Mouse (Mus musculus) forebrain, postnatal 0 days (tissue): ENCODE measurements around the gene Gm21985. TPM values are rescaled to one million over a fixed set of nuclear protein-coding genes. Genes with fewer than 3 reads are reported as not detected.

ENCODE experiments used
- ATAC-seq: fragments of 200-750 bp; cut with Nextera tagmentation; 2 replicates; pipeline ENCODE4 v1.8.0; 2017; ENCODE audit warnings: mild to moderate bottlenecking, moderate library complexity
- DNase-seq: peaks from one replicate; pipeline ENCODE4 v3.0.0-alpha.2; 2015
- H3K27ac ChIP-seq: fragments of 300-500 bp; sonication (generic); 2 replicates; pipeline ENCODE4 v1.5.1; 2014; ENCODE audit warnings: low read depth, mild to moderate bottlenecking, antibody characterized with exemption, low read length, moderate library complexity, mixed read lengths
- H3K27me3 ChIP-seq: fragments of 300-500 bp; sonication (generic); 2 replicates; pipeline ENCODE4 v1.6.1; 2014; ENCODE audit warnings: mild to moderate bottlenecking, low read length, mixed read lengths; ENCODE audit not compliant: insufficient read depth
- H3K36me3 ChIP-seq: fragments of 300-500 bp; sonication (generic); 2 replicates; pipeline ENCODE4 v1.6.1; 2014; ENCODE audit warnings: mild to moderate bottlenecking, moderate library complexity; ENCODE audit not compliant: insufficient read depth
- H3K4me1 ChIP-seq: fragments of 300-500 bp; sonication (generic); 2 replicates; pipeline ENCODE4 v1.6.1; 2014; ENCODE audit warnings: antibody characterized with exemption; ENCODE audit not compliant: insufficient read depth
- H3K4me2 ChIP-seq: fragments of 300-500 bp; sonication (generic); 2 replicates; pipeline ENCODE4 v1.6.1; 2014; ENCODE audit warnings: low read depth, mild to moderate bottlenecking, moderate library complexity
- H3K4me3 ChIP-seq: fragments of 300-500 bp; sonication (generic); 2 replicates; pipeline ENCODE4 v1.5.1; 2014; ENCODE audit warnings: low read depth, low read length, mixed read lengths
- H3K9ac ChIP-seq: fragments of 300-500 bp; sonication (generic); 2 replicates; pipeline ENCODE4 v1.6.1; 2014; ENCODE audit warnings: mild to moderate bottlenecking
- H3K9me3 ChIP-seq: fragments of 300-500 bp; sonication (generic); 2 replicates; pipeline ENCODE4 v1.6.1; 2016; ENCODE audit warnings: low read length
- CTCF ChIP-seq: sonication (generic); IDR thresholded peaks from 2 replicates; pipeline ENCODE4 v1.5.1; 2016; ENCODE audit warnings: antibody characterized with exemption, control low read depth, low read depth
- WGBS: fragments of 180-500 bp; shearing (Covaris S2); extraction: QIAGEN DNeasy Blood & Tissue Kit; methylation state at CpG from one replicate; pipeline ENCODE4 v1.1.7; 2014; 5-methylcytosine and 5-hydroxymethylcytosine counted together
- polyA plus RNA-seq: library from polyadenylated mRNA; unstranded; fragments of >200 nt; fragmentation: Nextera tagmentation; extraction: Ambion mirVana; gene quantifications from 2 replicates; pipeline ENCODE4 v1.2.1, GENCODE M21; 2015
- total RNA-seq: library from RNA; depleted of rRNA; stranded (reverse); fragments of >200 nt; gene quantifications from 2 replicates; pipeline ENCODE4 v1.2.3, GENCODE M21; 2014

The Gm21985 gene
- total and polyA plus RNA-seq, 2 experiments from 2014 or later: 1.9 TPM; not detected in 1

DNA sequence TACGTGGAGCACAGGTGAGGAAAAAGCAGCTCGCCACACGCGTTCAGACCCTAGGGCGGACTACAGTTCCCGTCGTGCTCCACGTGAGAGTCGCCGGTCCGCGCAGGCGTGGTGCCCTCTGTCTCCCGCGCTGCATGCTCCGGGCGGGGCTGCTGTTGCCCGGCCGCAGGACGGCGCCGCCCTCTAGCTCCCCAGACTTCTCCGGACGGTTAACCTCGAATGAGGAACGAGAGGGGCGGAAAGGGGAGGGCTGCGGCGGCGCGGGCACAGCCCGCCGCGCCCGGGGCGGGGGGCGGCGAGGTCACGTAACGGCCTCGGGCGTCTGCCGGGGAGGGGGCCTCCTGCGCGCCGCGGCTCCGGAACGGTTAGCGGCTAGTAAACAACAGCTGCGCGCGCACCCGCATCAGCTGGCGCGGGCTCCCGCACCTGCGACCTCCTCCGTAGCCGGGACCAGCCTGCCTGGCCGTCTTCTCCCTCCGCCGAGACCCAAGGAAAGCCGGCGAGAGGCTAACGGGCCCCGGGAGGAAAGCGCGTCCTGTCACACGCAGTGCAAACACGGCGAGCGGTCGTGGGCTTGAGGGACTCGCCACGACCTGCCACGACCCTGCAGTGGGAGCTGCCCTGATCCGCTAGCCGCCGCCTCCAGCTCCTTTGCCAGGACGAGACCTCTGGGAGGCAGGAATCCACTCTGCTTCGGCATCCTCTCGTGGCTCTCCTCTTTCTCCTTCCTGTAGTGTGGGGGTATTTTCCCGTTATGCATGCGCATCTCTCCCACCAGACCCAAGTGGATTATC, 469 bp upstream of the Gm21985 start, which contains the start of gene Slc12a6:
Gene Slc12a6 (plus strand): TSS at position 378 of the 794 bp plus-strand sequence.
- TF ChIP-seq CTCF: 0 out of 2 replicates have a peak, but pooled peaks have one; percentile 20
- under 1% methylated on average over 78 of the region's 85 CpGs for WGBS
- peak within 1 kb of the TSS; percentile 91 for H3K27ac ChIP-seq
- H3K9me3 ChIP-seq: no peaks in the 10 kb centered on the region
- ATAC-seq (peak; percentile 93), DNase-seq (peak; percentile 92)
- no peaks in the 10 kb centered on the region for H3K36me3 ChIP-seq
- no peaks in the 10 kb centered on the region for H3K27me3 ChIP-seq
- H3K9ac ChIP-seq: peak within 1 kb of the TSS; percentile 90
- peaks cover 41% of the 10 kb centered on the region for H3K4me1 ChIP-seq
- H3K4me3 ChIP-seq: peak within 1 kb of the TSS; percentile 86
- peak within 1 kb of the TSS; percentile 92 for H3K4me2 ChIP-seq

DNA sequence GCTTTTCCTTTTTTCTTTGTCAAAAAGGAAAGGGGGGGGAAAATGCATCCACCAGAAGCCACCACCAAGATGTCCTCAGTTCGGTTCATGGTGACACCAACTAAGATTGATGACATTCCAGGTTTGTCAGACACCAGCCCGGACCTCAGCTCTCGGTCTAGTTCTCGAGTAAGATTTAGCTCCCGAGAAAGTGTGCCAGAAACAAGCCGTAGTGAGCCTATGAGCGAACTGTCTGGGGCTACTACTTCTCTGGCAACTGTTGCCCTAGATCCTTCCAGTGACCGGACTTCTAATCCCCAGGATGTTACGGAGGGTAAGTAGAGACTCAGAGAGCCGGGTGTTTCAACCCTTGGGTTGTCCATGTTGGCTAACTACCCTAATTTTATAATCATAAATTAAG, 666 bp downstream of the Gm21985 start:
- Histone ChIP-seq H3K27ac (no peak overlapping the region; the same call in 1 of the 2 replicates), H3K9me3 (no peaks in the 10 kb centered on the region), H3K4me2 (peak overlapping the region; percentile 92), H3K9ac (peak overlapping the region; percentile 90), H3K36me3 (no peaks in the 10 kb centered on the region), H3K4me3 (peak overlapping the region; percentile 86), H3K4me1 (peaks cover 42% of the 10 kb centered on the region), H3K27me3 (no peaks in the 10 kb centered on the region)
- ATAC-seq: no peak
- DNase-seq: peak; percentile 7
- WGBS: 35% methylated on average over 10 of the region's 10 CpGs
- TF ChIP-seq CTCF: no peak

DNA sequence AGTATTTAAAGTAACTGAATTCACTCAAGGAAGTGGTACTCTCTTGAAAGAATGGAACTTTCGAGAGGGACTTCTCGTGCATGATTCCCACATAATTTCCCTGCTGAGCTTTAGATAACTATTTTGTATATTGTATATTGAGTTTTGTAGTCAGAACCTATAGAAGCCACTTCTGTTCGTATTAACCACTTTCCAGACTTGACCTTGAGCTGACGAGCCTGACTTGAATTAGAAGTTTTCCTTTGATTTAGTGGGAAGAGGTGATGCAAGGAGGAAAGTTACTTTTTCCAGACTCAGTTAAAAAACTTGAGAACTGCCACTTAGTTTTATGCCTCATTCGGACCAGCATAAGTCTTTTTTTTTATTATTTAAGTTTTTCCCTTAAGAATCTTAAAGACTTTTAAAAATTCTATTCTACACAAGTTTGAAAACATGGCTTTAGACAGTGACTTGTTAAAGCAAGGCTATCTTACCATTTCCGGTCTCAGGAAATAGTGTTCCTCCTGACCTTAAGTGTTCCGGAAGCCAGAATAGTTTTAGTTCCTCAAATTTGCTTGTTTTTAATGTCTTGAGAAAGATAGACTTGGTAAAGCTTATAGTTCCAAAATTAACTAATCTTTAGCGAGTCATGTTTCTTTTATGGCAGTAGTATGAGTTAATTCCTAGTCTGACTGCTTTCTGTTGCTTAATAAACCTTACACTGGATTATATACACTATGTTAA, 1.6 kb downstream of the Gm21985 start:
- DNase-seq (no peak), ATAC-seq (no peak)
- peaks cover 39% of the 10 kb centered on the region for H3K4me1 ChIP-seq
- no peaks in the 10 kb centered on the region for H3K27me3 ChIP-seq
- no peak overlapping the region for H3K9ac ChIP-seq
- H3K36me3 ChIP-seq: no peaks in the 10 kb centered on the region
- H3K9me3 ChIP-seq: no peaks in the 10 kb centered on the region
- WGBS: 78% methylated on average over 8 of the region's 8 CpGs
- H3K4me2 ChIP-seq: peak overlapping the region; percentile 92
- TF ChIP-seq CTCF: no peak
- no peak overlapping the region for H3K27ac ChIP-seq
- peak overlapping the region; percentile 86 for H3K4me3 ChIP-seq

DNA sequence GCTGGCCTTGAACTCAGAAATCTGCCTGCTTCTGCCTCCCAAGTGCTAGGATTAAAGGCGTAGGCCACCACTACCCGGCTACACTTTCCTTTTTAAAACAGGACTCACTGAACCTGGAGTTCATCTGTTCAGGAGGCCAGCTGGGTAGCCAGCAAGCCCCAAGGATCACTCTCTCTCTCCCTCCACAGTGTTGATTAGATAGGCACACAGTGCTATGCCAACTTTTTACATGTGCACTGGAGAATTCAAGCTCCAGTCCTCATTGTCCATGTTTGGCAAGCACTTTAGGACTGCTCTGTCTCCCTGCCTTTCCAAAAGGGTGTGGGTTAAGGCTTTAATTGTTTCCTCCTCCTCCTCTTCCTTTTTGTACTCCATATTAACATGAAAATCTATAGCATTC, 3.9 kb downstream of the Gm21985 start:
- ATAC-seq: no peak
- DNase-seq: no peak
- H3K4me3 ChIP-seq: no peak overlapping the region
- H3K27me3 ChIP-seq: no peaks in the 10 kb centered on the region
- no peak overlapping the region for H3K27ac ChIP-seq
- H3K4me2 ChIP-seq: no peak overlapping the region; the same call in 1 of the 2 replicates
- H3K9ac ChIP-seq: no peak overlapping the region
- H3K36me3 ChIP-seq: no peaks in the 10 kb centered on the region
- H3K9me3 ChIP-seq: no peaks in the 10 kb centered on the region
- H3K4me1 ChIP-seq: peaks cover 31% of the 10 kb centered on the region
- 86% methylated on average over 2 of the region's 2 CpGs for WGBS
- TF ChIP-seq CTCF: no peak

DNA sequence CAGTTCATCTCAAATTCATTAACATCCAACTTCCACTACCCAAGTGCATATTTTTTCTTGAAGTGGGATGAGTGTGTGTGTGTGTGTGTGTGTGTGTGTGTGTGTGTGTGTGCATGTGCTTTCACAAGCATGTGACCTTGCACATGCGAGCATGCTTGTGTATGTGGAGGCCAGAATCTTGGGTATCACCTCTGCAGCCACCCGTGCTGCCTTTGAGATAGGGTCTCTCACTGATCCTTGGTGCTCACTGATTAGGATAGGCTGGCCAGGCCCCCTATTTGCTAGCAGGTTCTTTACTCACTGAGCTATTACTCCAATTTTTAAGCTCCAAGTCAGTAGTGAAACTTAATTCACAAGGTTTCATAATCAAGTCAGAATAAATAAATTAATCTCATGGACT, 6.8 kb downstream of the Gm21985 start:
- ATAC-seq: no peak
- Histone ChIP-seq H3K27ac (no peak overlapping the region), H3K4me1 (peaks cover 19% of the 10 kb centered on the region), H3K9ac (no peak overlapping the region), H3K4me3 (no peak overlapping the region), H3K9me3 (no peaks in the 10 kb centered on the region), H3K4me2 (no peak overlapping the region), H3K27me3 (no peaks in the 10 kb centered on the region), H3K36me3 (no peaks in the 10 kb centered on the region)
- TF ChIP-seq CTCF: no peak
- DNase-seq: no peak
- 98% methylated on average over 2 of the region's 2 CpGs for WGBS

DNA sequence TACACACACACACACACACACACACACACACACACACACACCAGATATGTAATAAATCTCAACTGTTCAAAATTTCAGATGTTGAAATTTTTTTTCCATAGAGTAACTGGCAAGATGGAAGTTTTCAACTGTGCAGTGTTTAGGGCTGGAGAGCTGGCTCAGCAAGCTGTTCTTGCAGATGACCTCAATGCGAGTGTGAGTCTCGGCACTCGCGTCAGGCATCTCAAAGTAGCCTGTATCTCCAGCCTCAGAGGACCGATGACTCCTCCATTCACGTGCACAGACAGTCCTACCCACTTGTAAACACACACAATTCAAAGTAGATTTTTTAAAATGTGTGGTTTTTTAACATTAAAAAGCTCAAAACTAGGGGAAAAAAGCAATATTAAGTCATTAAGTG, 7.4 kb downstream of the Gm21985 start:
- H3K9me3 ChIP-seq: no peaks in the 10 kb centered on the region
- H3K4me1 ChIP-seq: peaks cover 15% of the 10 kb centered on the region; the same call in 1 of the 2 replicates
- no peak overlapping the region for H3K4me3 ChIP-seq
- ATAC-seq (no peak), DNase-seq (no peak)
- no peaks in the 10 kb centered on the region for H3K27me3 ChIP-seq
- H3K36me3 ChIP-seq: no peaks in the 10 kb centered on the region
- WGBS: 90% methylated on average over 6 of the region's 6 CpGs
- TF ChIP-seq CTCF: no peak
- H3K27ac ChIP-seq: no peak overlapping the region
- H3K4me2 ChIP-seq: no peak overlapping the region
- H3K9ac ChIP-seq: no peak overlapping the region

DNA sequence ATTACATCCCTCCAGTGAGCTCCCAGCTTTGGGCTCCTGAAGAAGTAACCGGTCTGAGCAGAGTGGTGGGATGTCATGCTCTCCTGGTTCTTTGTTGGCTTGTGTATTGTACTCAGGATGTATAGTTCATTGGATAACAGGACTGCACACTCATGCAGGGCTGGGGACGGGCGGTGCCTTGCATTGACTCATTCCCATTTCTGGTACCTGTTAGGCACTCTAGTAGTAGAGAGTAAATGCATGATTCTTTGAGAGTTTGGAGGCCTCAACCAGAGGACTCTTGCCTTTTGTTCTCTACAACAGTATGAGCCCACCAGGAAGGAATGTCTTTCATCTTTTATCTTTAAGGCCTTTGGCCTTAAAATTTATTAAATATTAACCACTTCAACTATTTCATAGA, 10.8 kb downstream of the Gm21985 start:
- no peaks in the 10 kb centered on the region for H3K27me3 ChIP-seq
- H3K9ac ChIP-seq: no peak overlapping the region
- no peaks in the 10 kb centered on the region for H3K9me3 ChIP-seq
- no peaks in the 10 kb centered on the region for H3K4me1 ChIP-seq
- no peak for TF ChIP-seq CTCF
- no peak overlapping the region for H3K27ac ChIP-seq
- H3K36me3 ChIP-seq: no peaks in the 10 kb centered on the region
- 94% methylated on average over 3 of the region's 3 CpGs for WGBS
- H3K4me2 ChIP-seq: no peak overlapping the region
- no peak overlapping the region for H3K4me3 ChIP-seq
- DNase-seq (no peak), ATAC-seq (no peak)
